Mouse (Mus musculus): ENCODE data around the gene Kcnab2. TPM values are rescaled to one million over a fixed set of nuclear protein-coding genes. Genes with fewer than 3 reads are reported as not detected.

The Kcnab2 gene
- polyA plus RNA-seq, 1 experiment from 2014 or later = 7.8 TPM

GRCm38 (mm10) chr4:152423576-152423975 lies 54.1 kb downstream of the Kcnab2 start:
- Histone ChIP-seq H3K4me3 (ENCODE audit: low read depth, low read length) (no peak overlapping the region), H3K4me1 (ENCODE audit: control insufficient read depth, low read depth, low read length) (no peaks in the 10 kb centered on the region), H3K9ac (ENCODE audit: low read depth, low read length) (no peak overlapping the region), H3K4me2 (ENCODE audit: low read depth, low read length) (no peak overlapping the region), H3K27me3 (ENCODE audit: control insufficient read depth, insufficient read depth, low read depth, low read length) (no peaks in the 10 kb centered on the region), H3K36me3 (ENCODE audit: control insufficient read depth, insufficient read depth) (no peaks in the 10 kb centered on the region), H3K27ac (ENCODE audit: low read length) (no peak overlapping the region), H3K9me3 (replicated peaks; ENCODE audit: control insufficient read depth, low read length) (no peaks in the 10 kb centered on the region)
- WGBS (ENCODE audit: insufficient replicate concordance) = 78% methylated on average over 6 of the region's 6 CpGs
- no peak for ATAC-seq (ENCODE audit: low read depth)

DNA sequence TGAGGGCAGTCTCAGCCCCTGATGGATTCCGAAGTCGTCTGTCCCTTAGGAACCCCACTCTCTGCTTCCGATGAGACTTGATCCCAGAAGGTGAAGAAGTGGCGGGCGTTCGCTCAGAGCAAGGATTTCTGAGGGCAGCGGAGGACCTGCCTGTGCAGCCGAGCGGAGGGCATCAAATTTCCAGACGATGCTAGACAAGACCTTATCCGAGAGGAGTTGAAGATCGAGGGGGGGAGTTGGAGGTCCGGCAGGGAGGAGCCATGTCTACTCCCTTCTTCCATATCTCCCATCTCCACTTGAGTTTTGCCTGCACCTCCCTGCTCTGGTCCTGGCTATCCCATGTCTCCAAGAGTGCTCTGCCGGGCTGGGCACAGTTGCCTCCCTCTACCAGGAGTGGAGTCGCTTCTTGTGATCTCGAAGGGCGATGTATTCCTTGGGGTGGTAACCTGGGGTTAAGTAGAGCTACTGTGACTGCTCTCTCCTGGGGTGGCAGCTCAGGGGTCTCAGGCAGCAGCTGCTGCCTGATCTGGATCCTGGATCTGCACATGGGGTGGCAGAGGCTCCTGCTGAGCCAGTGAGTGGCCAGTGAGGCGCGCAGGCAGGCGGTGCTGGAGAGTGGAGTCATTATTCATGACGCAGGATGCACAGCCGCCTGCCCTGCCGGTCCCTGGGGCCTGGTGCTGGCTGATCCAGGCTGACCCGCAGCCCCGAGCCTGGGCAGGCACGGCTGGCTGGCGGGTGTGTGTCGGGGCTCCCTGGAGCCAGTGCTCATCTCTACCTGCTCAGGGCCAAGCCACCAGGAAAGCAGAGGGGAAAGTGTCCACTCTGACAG lies 59.2 kb downstream of the Kcnab2 start:
- Histone ChIP-seq H3K4me3 (ENCODE audit: low read depth, low read length) (no peak overlapping the region), H3K9me3 (replicated peaks; ENCODE audit: control insufficient read depth, low read length) (no peaks in the 10 kb centered on the region), H3K36me3 (ENCODE audit: control insufficient read depth, insufficient read depth) (no peaks in the 10 kb centered on the region), H3K27me3 (ENCODE audit: control insufficient read depth, insufficient read depth, low read depth, low read length) (no peaks in the 10 kb centered on the region), H3K9ac (ENCODE audit: low read depth, low read length) (no peak overlapping the region), H3K4me1 (ENCODE audit: control insufficient read depth, low read depth, low read length) (no peaks in the 10 kb centered on the region), H3K27ac (ENCODE audit: low read length) (no peak overlapping the region), H3K4me2 (ENCODE audit: low read depth, low read length) (no peak overlapping the region)
- no peak for ATAC-seq (ENCODE audit: low read depth)
- 64% methylated on average over 28 of the region's 28 CpGs for WGBS (ENCODE audit: insufficient replicate concordance)

- H3K4me2 ChIP-seq (ENCODE audit: low read depth, low read length) = no peak overlapping the region
- H3K9ac ChIP-seq (ENCODE audit: low read depth, low read length) = no peak overlapping the region
- no peak for ATAC-seq (ENCODE audit: low read depth)
- H3K4me1 ChIP-seq (ENCODE audit: control insufficient read depth, low read depth, low read length) = no peaks in the 10 kb centered on the region
- no peaks in the 10 kb centered on the region for H3K36me3 ChIP-seq (ENCODE audit: control insufficient read depth, insufficient read depth)
- no peak overlapping the region for H3K4me3 ChIP-seq (ENCODE audit: low read depth, low read length)
- no peaks in the 10 kb centered on the region for H3K9me3 ChIP-seq (replicated peaks; ENCODE audit: control insufficient read depth, low read length)
- H3K27ac ChIP-seq (ENCODE audit: low read length) = no peak overlapping the region
- WGBS (ENCODE audit: insufficient replicate concordance) = 54% methylated on average over 3 of the region's 3 CpGs
- H3K27me3 ChIP-seq (ENCODE audit: control insufficient read depth, insufficient read depth, low read depth, low read length) = no peaks in the 10 kb centered on the region
Measured at GRCm38 (mm10) chr4:152412524-152413080, 65.1 kb downstream of the Kcnab2 start.

DNA sequence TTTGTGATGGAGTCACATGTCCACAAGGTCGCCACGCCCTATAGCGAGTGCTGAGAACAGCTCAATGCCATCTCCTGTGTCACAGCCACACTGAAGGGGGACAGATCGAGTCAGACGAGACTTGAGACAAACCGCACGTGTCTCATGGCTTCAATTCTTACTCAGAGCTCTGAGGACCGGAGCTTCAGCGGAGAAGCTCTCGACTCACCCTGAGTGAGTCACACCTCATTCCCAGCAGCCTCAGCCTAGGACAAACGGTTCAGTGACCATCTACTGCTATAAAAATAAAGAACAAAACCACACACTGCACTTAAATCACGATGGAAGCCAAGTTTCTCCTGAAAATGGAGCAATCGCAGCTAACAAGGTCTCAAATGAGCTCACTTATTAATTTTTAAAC lies 66.7 kb downstream of the Kcnab2 start:
- 70% methylated on average over 13 of the region's 13 CpGs for WGBS (ENCODE audit: insufficient replicate concordance)
- H3K4me1 ChIP-seq (ENCODE audit: control insufficient read depth, low read depth, low read length) = no peaks in the 10 kb centered on the region
- no peak overlapping the region for H3K4me2 ChIP-seq (ENCODE audit: low read depth, low read length)
- H3K27ac ChIP-seq (ENCODE audit: low read length) = no peak overlapping the region
- H3K9ac ChIP-seq (ENCODE audit: low read depth, low read length) = no peak overlapping the region
- ATAC-seq (ENCODE audit: low read depth) = no peak
- H3K27me3 ChIP-seq (ENCODE audit: control insufficient read depth, insufficient read depth, low read depth, low read length) = no peaks in the 10 kb centered on the region
- H3K9me3 ChIP-seq (replicated peaks; ENCODE audit: control insufficient read depth, low read length) = no peaks in the 10 kb centered on the region
- no peak overlapping the region for H3K4me3 ChIP-seq (ENCODE audit: low read depth, low read length)
- H3K36me3 ChIP-seq (ENCODE audit: control insufficient read depth, insufficient read depth) = no peaks in the 10 kb centered on the region

DNA sequence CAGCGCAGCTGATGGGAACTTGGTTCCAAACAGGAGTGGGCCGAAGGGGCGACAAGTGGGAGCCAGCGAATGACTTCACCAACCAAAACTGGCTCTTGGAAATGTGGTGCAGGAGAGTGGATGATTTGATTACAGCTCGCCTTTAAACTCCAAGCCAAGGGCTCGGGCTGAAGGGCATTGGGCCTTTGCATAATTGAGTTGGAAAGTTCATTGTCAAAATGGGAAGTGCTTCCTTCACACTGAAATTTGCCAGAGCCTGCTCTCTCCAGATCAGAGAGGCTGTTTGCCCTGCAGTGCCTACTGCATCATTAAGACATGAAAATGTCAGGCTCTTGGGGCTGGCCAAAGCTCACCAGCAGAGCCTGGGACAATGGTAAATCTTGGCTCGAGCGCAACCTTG lies 71.1 kb downstream of the Kcnab2 start:
- Histone ChIP-seq H3K4me3 (ENCODE audit: low read depth, low read length) (no peak overlapping the region), H3K4me1 (ENCODE audit: control insufficient read depth, low read depth, low read length) (no peaks in the 10 kb centered on the region), H3K27ac (ENCODE audit: low read length) (no peak overlapping the region), H3K36me3 (ENCODE audit: control insufficient read depth, insufficient read depth) (no peaks in the 10 kb centered on the region), H3K9ac (ENCODE audit: low read depth, low read length) (no peak overlapping the region), H3K4me2 (ENCODE audit: low read depth, low read length) (no peak overlapping the region), H3K27me3 (ENCODE audit: control insufficient read depth, insufficient read depth, low read depth, low read length) (no peaks in the 10 kb centered on the region), H3K9me3 (replicated peaks; ENCODE audit: control insufficient read depth, low read length) (no peaks in the 10 kb centered on the region)
- 73% methylated on average over 8 of the region's 8 CpGs for WGBS (ENCODE audit: insufficient replicate concordance)
- ATAC-seq (ENCODE audit: low read depth) = no peak

DNA sequence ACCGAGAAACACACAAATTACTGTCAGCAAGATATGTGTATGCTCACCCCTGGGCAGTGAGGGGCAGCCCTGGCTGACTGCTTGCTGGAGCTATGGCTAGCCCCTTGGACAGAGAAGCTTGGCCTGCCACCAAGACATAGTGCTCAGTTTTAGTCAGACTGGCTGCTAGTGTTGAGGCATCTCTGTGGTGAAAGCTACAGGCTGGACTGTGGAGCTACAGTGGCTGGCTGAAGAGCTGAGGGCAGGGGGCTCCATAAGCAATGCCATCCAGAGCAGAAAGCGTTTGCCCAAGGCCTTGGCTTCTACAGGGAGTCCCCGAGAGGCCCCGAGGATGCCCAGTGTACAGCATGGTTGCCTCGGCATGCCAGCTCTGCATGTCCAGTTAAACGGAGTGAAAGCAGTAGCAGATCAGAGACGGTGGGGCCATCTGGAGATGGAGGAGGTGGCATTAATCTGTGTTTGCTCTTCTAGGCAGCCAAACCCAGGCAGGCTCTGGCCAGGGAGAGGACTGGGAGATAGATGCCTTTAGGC lies 71.9 kb downstream of the Kcnab2 start:
- no peak overlapping the region for H3K4me3 ChIP-seq (ENCODE audit: low read depth, low read length)
- 64% methylated on average over 7 of the region's 7 CpGs for WGBS (ENCODE audit: insufficient replicate concordance)
- no peak for ATAC-seq (ENCODE audit: low read depth)

DNA sequence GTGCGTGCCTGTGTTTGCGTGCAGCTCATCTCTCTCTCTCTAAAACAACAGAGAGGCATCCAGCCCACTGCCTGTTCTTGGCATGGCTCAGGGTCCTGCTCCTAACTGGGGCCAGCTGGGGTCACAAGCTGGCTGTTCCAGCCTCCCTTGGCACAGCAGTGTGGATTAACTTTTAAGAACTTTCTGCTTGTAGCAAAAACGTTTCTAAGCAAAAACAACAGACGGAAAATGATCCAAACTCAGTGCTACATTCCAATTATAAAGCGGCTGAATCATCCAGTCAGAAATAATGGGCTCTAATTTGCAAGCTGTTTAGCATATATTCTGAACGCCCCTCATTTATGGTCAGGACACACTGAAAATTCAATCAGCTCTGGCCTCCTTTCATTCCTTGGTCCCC lies 72.5 kb downstream of the Kcnab2 start:
- no peak for ATAC-seq (ENCODE audit: low read depth)
- H3K4me1 ChIP-seq (ENCODE audit: control insufficient read depth, low read depth, low read length) = no peaks in the 10 kb centered on the region
- no peak overlapping the region for H3K4me3 ChIP-seq (ENCODE audit: low read depth, low read length)
- no peaks in the 10 kb centered on the region for H3K9me3 ChIP-seq (replicated peaks; ENCODE audit: control insufficient read depth, low read length)
- no peak overlapping the region for H3K27ac ChIP-seq (ENCODE audit: low read length)
- no peak overlapping the region for H3K4me2 ChIP-seq (ENCODE audit: low read depth, low read length)
- no peaks in the 10 kb centered on the region for H3K36me3 ChIP-seq (ENCODE audit: control insufficient read depth, insufficient read depth)
- 67% methylated on average over 6 of the region's 6 CpGs for WGBS (ENCODE audit: insufficient replicate concordance)
- no peak overlapping the region for H3K9ac ChIP-seq (ENCODE audit: low read depth, low read length)
- H3K27me3 ChIP-seq (ENCODE audit: control insufficient read depth, insufficient read depth, low read depth, low read length) = no peaks in the 10 kb centered on the region

More for the DNA sequence above, 71.9 kb downstream of the Kcnab2 start:
- Histone ChIP-seq H3K27me3 (ENCODE audit: control insufficient read depth, insufficient read depth, low read depth, low read length) (no peaks in the 10 kb centered on the region), H3K36me3 (ENCODE audit: control insufficient read depth, insufficient read depth) (no peaks in the 10 kb centered on the region), H3K9me3 (replicated peaks; ENCODE audit: control insufficient read depth, low read length) (no peaks in the 10 kb centered on the region), H3K4me1 (ENCODE audit: control insufficient read depth, low read depth, low read length) (no peaks in the 10 kb centered on the region), H3K4me2 (ENCODE audit: low read depth, low read length) (no peak overlapping the region), H3K9ac (ENCODE audit: low read depth, low read length) (no peak overlapping the region), H3K27ac (ENCODE audit: low read length) (no peak overlapping the region)

- H3K9me3 ChIP-seq (replicated peaks; ENCODE audit: control insufficient read depth, low read length) = no peaks in the 10 kb centered on the region
- H3K36me3 ChIP-seq (ENCODE audit: control insufficient read depth, insufficient read depth) = no peaks in the 10 kb centered on the region
- no peaks in the 10 kb centered on the region for H3K4me1 ChIP-seq (ENCODE audit: control insufficient read depth, low read depth, low read length)
- WGBS (ENCODE audit: insufficient replicate concordance) = 62% methylated on average over 3 of the region's 3 CpGs
- no peak for ATAC-seq (ENCODE audit: low read depth)
- H3K9ac ChIP-seq (ENCODE audit: low read depth, low read length) = no peak overlapping the region
- H3K4me3 ChIP-seq (ENCODE audit: low read depth, low read length) = no peak overlapping the region
- H3K27me3 ChIP-seq (ENCODE audit: control insufficient read depth, insufficient read depth, low read depth, low read length) = no peaks in the 10 kb centered on the region
- H3K4me2 ChIP-seq (ENCODE audit: low read depth, low read length) = no peak overlapping the region
- no peak overlapping the region for H3K27ac ChIP-seq (ENCODE audit: low read length)
Measured at GRCm38 (mm10) chr4:152398926-152399325, 78.7 kb downstream of the Kcnab2 start.

DNA sequence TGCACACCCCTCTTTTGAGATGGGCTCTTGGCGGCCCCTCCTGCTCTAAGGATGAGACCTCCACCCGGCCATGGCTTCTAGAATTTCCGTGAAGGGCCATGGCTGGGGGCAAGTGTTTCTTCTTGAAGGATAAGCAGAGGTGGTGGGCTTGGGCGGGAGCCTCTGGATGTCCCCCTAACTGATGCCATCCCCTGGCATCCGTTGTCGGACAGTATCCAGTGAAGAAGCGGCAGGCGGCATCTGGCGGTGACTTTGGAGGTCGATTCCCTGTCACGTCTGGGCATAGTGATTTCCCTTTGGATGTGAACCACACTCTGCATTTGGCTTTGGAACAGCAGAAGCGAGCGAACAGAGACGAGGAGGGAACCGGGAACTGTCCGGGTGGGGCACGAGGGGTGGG lies 85.0 kb downstream of the Kcnab2 start:
- no peak for ATAC-seq (ENCODE audit: low read depth)
- Histone ChIP-seq H3K9me3 (replicated peaks; ENCODE audit: control insufficient read depth, low read length) (no peaks in the 10 kb centered on the region), H3K27me3 (ENCODE audit: control insufficient read depth, insufficient read depth, low read depth, low read length) (no peaks in the 10 kb centered on the region), H3K36me3 (ENCODE audit: control insufficient read depth, insufficient read depth) (no peaks in the 10 kb centered on the region), H3K27ac (ENCODE audit: low read length) (no peak overlapping the region), H3K4me3 (ENCODE audit: low read depth, low read length) (no peak overlapping the region), H3K9ac (ENCODE audit: low read depth, low read length) (no peak overlapping the region), H3K4me2 (ENCODE audit: low read depth, low read length) (no peak overlapping the region), H3K4me1 (ENCODE audit: control insufficient read depth, low read depth, low read length) (no peaks in the 10 kb centered on the region)
- WGBS (ENCODE audit: insufficient replicate concordance) = 73% methylated on average over 17 of the region's 17 CpGs
